Mouse (Mus musculus) embryonic fibroblast, embryonic 13.5 days (primary cell): ENCODE measurements around the gene Zic3. TPM values are rescaled to one million over a fixed set of nuclear protein-coding genes. Genes with fewer than 3 reads are reported as not detected.

Experiments
- H3K27ac ChIP-seq: 2 replicates; pipeline ENCODE4 v1.5.1; 2012; ENCODE audit warnings: low read length, control low read depth, inconsistent platforms; ENCODE audit not compliant: insufficient read depth
- H3K4me1 ChIP-seq: 2 replicates; pipeline ENCODE4 v1.6.1; 2011; ENCODE audit warnings: low read length; ENCODE audit not compliant: control insufficient read depth, insufficient read depth
- H3K4me3 ChIP-seq: 2 replicates; pipeline ENCODE4 v1.5.1; 2011; ENCODE audit warnings: mild to moderate bottlenecking, control low read depth, low read length; ENCODE audit not compliant: insufficient read depth
- CTCF ChIP-seq: IDR thresholded peaks from 2 replicates; pipeline ENCODE4 v1.5.1; 2011; ENCODE audit warnings: mild to moderate bottlenecking, control low read depth, low read length, moderate library complexity, borderline replicate concordance; ENCODE audit not compliant: insufficient read depth
- POLR2A ChIP-seq: IDR thresholded peaks from 2 replicates; pipeline ENCODE4 v1.6.1; 2011; ENCODE audit warnings: low read depth, mild to moderate bottlenecking, control low read depth, low read length, moderate library complexity
- polyA plus RNA-seq: library from polyadenylated mRNA; stranded (reverse); fragments of >200 nt; gene quantifications from 2 replicates; pipeline ENCODE4 v1.2.4, GENCODE M21; 2011; ENCODE audit warnings: low read depth; ENCODE audit not compliant: missing spikeins, insufficient read length

Gene Zic3
- polyA plus RNA-seq, result 0.12 and 0.67 TPM in 2 replicates

GRCm38 (mm10) chrX:58022400-58022799, at the start of gene Zic3:
Gene Zic3 (plus strand): TSS chrX:58022700.
- Histone ChIP-seq H3K27ac (no peak within 1 kb of the TSS), H3K4me1 (no peaks in the 10 kb centered on the region)
- no peak for TF ChIP-seq POLR2A
- TF ChIP-seq CTCF, result no peak

GRCm38 (mm10) chrX:57982351-57982750, 40.1 kb upstream of the Zic3 start:
- no peak overlapping the region for H3K27ac ChIP-seq
- no peaks in the 10 kb centered on the region for H3K4me1 ChIP-seq
- TF ChIP-seq CTCF, result no peak
- no peak for TF ChIP-seq POLR2A
- H3K4me3 ChIP-seq, result no peak overlapping the region

More at GRCm38 (mm10) chrX:58022400-58022799, at the start of gene Zic3:
- no peak within 1 kb of the TSS for H3K4me3 ChIP-seq

- TF ChIP-seq POLR2A, result no peak
- no peak for TF ChIP-seq CTCF
Observed at GRCm38 (mm10) chrX:57987455-57988109, 34.9 kb upstream of the Zic3 start.

GRCm38 (mm10) chrX:58013391-58013790, 9.1 kb upstream of the Zic3 start:
- Histone ChIP-seq H3K4me1 (no peaks in the 10 kb centered on the region), H3K4me3 (no peak overlapping the region), H3K27ac (no peak overlapping the region)
- TF ChIP-seq POLR2A (no peak), CTCF (no peak)

More at GRCm38 (mm10) chrX:57987455-57988109, 34.9 kb upstream of the Zic3 start:
- Histone ChIP-seq H3K4me1 (no peaks in the 10 kb centered on the region), H3K4me3 (no peak overlapping the region), H3K27ac (no peak overlapping the region)

- Histone ChIP-seq H3K4me1 (no peaks in the 10 kb centered on the region), H3K4me3 (no peak overlapping the region), H3K27ac (no peak overlapping the region)
- TF ChIP-seq POLR2A (no peak), CTCF (no peak)
Observed at GRCm38 (mm10) chrX:58014093-58014492, 8.4 kb upstream of the Zic3 start.

- H3K4me1 ChIP-seq, result no peaks in the 10 kb centered on the region
- TF ChIP-seq CTCF, result no peak
- no peak for TF ChIP-seq POLR2A
- no peak overlapping the region for H3K4me3 ChIP-seq
- H3K27ac ChIP-seq, result no peak overlapping the region
Observed at GRCm38 (mm10) chrX:58014761-58015160, 7.7 kb upstream of the Zic3 start.

- no peaks in the 10 kb centered on the region for H3K4me1 ChIP-seq
- H3K4me3 ChIP-seq, result no peak overlapping the region
- H3K27ac ChIP-seq, result no peak overlapping the region
- TF ChIP-seq POLR2A (no peak), CTCF (no peak)
Observed at GRCm38 (mm10) chrX:58015336-58015945, 7.1 kb upstream of the Zic3 start.

GRCm38 (mm10) chrX:58018720-58019119, 3.8 kb upstream of the Zic3 start:
- no peak overlapping the region for H3K27ac ChIP-seq
- H3K4me1 ChIP-seq, result no peaks in the 10 kb centered on the region
- H3K4me3 ChIP-seq, result no peak overlapping the region
- TF ChIP-seq POLR2A, result no peak
- TF ChIP-seq CTCF, result no peak

- Histone ChIP-seq H3K4me1 (no peaks in the 10 kb centered on the region), H3K27ac (no peak overlapping the region), H3K4me3 (no peak overlapping the region)
- no peak for TF ChIP-seq CTCF
- TF ChIP-seq POLR2A, result no peak
Observed at GRCm38 (mm10) chrX:58019257-58019953, 3.1 kb upstream of the Zic3 start.

GRCm38 (mm10) chrX:58027631-58028030, 5.1 kb downstream of the Zic3 start:
- H3K4me1 ChIP-seq, result 0 out of 2 replicates have a peak, but pooled peaks cover 3% of the 10 kb centered on the region
- no peak overlapping the region for H3K27ac ChIP-seq
- TF ChIP-seq CTCF (no peak), POLR2A (no peak)
- no peak overlapping the region for H3K4me3 ChIP-seq
